In the genomic region with DNA sequence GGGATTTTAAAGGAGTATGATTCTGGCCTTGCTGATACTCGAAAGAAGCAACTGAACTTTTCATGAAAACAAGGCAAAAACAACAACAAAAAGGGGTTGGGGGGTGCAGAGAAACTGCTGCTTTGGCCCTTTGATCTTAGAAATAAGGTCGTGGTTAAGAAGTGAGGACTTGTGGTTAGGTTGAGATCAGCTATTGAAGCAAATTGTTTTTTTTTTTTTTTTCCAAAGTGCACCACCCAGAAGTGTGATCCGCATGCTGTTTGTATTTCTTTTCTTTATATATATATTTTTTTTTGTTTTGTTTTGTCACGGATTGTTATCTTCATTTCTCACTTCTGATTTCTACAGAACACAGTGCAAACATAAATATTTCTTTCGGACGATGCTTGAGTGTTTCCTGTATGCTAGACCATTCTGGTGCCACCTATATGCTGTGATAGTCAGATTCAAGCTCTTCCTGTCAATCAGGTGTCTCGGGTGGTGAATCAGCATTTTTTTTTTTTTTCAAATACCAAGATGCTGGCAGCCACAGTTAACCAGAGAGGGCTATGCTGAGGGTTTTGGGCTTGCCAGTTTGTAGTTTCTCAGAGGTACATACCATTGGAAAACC, we compare ENCODE assay signal across 27 mouse cellular contexts.
A peak's percentile ranks its signal among the peaks of the same experiment; 100 is the strongest.
DNase-seq lines count a peak whose midpoint lies in the region; ATAC-seq and TF ChIP-seq lines count a peak whose summit lies in the region.
"Had no signal": no experiment of that assay in that cellular context is flagged by ENCODE, and none has a peak within 500 bp of the region (broad histone marks: within the 10 kb centered on the region; RNA-seq: fewer than 3 reads in every experiment).

No protein-coding gene starts in this region.

- no peaks in the 10 kb centered on the region for H3K36me3 ChIP-seq in thymus, adult 2 months (ENCODE audit: control insufficient read depth, insufficient read depth, low read length)
- H3K36me3 ChIP-seq: embryonic facial prominence, embryonic 10.5 days; embryonic facial prominence, embryonic 13.5 days; forebrain, embryonic 12.5 days; forebrain, embryonic 15.5 days; heart, embryonic 12.5 days; heart, embryonic 15.5 days; hindbrain, embryonic 15.5 days had no signal

- WGBS in thymus, adult 2 months, result 9% methylated on average over 7 of the region's 7 CpGs

- no peak for TF ChIP-seq CTCF in thymus, adult 2 months (IDR thresholded peaks at IDR 0.05; ENCODE audit: borderline replicate concordance, control insufficient read depth, extremely low read depth, insufficient read depth, low read length, poor library complexity)

- DNase-seq in thymus, postnatal 0 days (ENCODE audit: low spot score), result peak; percentile 60
- DNase-seq in thymus, adult 2 months, result no peak
- DNase-seq in CD4-positive, CD25-positive, alpha-beta regulatory T cell, adult 2 months (ENCODE audit: low read depth, low spot score), result peak; percentile 64
- DNase-seq in T-cell, adult 2 months (ENCODE audit: low spot score), result peak; percentile 42
- no peak for DNase-seq in cerebellum, postnatal 4 days (ENCODE audit: low spot score in 2 of 2)
- DNase-seq in testis, postnatal 14 days (ENCODE audit: low spot score), result no peak
- DNase-seq in MN1 (ENCODE audit: low spot score), result no peak
- DNase-seq: adrenal gland, postnatal 14 days; cerebellum, adult 11 months; cerebellum, adult 2 months; cerebellum, adult 9-11 months; cerebellum, postnatal 25 days; embryo, embryonic 11 days; gastrocnemius, postnatal 14 days; heart, adult 18-20 months; heart, postnatal 10 days; heart, postnatal 4 days had no signal

- peak; percentile 57 for ATAC-seq in inflammation-experienced regulatory T-cells, adult 6 months
- ATAC-seq: forebrain, embryonic 15.5 days; intestine, postnatal 0 days had no signal

- no peak overlapping the region for H3K4me3 ChIP-seq in thymus, adult 2 months (ENCODE audit: control insufficient read depth, insufficient read depth, low read length)
- H3K4me3 ChIP-seq: embryonic facial prominence, embryonic 10.5 days; embryonic facial prominence, embryonic 13.5 days; erythroblast, embryonic 14.5 days; forebrain, embryonic 12.5 days; forebrain, embryonic 15.5 days; heart, embryonic 12.5 days; heart, embryonic 15.5 days; hindbrain, embryonic 15.5 days had no signal

- no peak overlapping the region for H3K27ac ChIP-seq in thymus, adult 2 months (ENCODE audit: control insufficient read depth, insufficient read depth, low read length)
- H3K27ac ChIP-seq: embryonic facial prominence, embryonic 10.5 days; embryonic facial prominence, embryonic 13.5 days; forebrain, embryonic 12.5 days; forebrain, embryonic 15.5 days; heart, embryonic 15.5 days; hindbrain, embryonic 15.5 days had no signal

- TF ChIP-seq POLR2A in thymus, adult 2 months (IDR thresholded peaks at IDR 0.05; ENCODE audit: control insufficient read depth, extremely low read depth, insufficient read depth, low read length, poor library complexity), result no peak

- H3K27me3 ChIP-seq in thymus, adult 2 months (ENCODE audit: control insufficient read depth, insufficient read depth, low read length), result no peaks in the 10 kb centered on the region; the same call in 1 of the 2 replicates
- H3K27me3 ChIP-seq: heart, embryonic 15.5 days had no signal

- peaks cover 15% of the 10 kb centered on the region for H3K4me1 ChIP-seq in thymus, adult 2 months (replicated peaks; ENCODE audit: control insufficient read depth, insufficient read depth, low read length)

Comparison
In these comparisons a context has a peak if more than half of its experiments do, and no peak if none do; other contexts are left out.
1. DNase-seq: peak in thymus, postnatal 0 days (single experiment), CD4-positive, CD25-positive, alpha-beta regulatory T cell, adult 2 months (single experiment) and T-cell, adult 2 months (single experiment); none in thymus, adult 2 months (single experiment), cerebellum, postnatal 4 days (0 of 2), testis, postnatal 14 days (single experiment) and MN1 (single experiment).